Mouse (Mus musculus) CD4-positive naive resting alpha-beta T cell, adult 76 days (primary cell): ENCODE results near the gene Tbc1d12. TPM values are rescaled to one million over a fixed set of nuclear protein-coding genes. Genes with fewer than 3 reads are reported as not detected.

Experiments used
- total RNA-seq: library from RNA; stranded (reverse); gene quantifications from one replicate; pipeline ENCODE4 v1.2.4, GENCODE M21; 2023

The Tbc1d12 gene
- total RNA-seq: 3.5 TPM

DNA sequence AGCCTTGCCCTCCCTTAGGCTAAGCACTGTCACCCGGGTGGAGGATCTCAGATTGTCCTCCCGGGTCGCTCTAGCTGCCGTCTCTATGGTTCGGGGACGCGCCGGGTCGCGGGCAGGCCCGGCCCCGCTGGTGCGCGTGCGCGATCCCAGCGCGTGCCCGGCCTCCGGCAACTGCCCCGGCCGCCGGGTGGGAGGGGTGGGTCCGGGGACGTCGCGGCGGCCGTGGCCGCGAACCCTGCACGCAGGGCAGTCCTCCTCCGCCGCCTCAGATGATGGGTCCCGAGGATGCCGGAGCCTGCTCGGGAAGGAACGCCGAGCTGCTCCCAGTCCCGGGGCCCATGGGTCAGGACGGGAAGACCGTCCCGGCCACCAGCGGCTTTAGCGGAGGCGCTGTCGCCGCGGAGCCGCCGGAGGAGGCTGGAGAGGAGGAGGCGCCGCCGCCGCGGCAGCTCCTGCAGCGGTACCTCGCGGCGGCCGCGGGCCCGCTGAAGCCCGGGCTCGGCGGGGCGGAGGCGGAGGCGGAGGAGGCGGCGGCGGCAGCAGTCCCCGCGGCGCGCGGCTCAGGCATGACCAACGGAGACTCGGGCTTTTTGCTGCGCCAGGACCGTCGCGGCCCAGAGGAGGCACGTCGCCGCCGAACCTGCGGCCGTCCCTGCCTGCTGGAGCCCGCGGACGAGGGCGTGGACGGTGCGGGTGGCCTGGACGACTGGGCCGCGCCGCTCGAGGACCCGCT lies at the start of gene Tbc1d12:
Tbc1d12 (plus strand) TSS at position 142 of the 733 bp plus-strand sequence.

DNA sequence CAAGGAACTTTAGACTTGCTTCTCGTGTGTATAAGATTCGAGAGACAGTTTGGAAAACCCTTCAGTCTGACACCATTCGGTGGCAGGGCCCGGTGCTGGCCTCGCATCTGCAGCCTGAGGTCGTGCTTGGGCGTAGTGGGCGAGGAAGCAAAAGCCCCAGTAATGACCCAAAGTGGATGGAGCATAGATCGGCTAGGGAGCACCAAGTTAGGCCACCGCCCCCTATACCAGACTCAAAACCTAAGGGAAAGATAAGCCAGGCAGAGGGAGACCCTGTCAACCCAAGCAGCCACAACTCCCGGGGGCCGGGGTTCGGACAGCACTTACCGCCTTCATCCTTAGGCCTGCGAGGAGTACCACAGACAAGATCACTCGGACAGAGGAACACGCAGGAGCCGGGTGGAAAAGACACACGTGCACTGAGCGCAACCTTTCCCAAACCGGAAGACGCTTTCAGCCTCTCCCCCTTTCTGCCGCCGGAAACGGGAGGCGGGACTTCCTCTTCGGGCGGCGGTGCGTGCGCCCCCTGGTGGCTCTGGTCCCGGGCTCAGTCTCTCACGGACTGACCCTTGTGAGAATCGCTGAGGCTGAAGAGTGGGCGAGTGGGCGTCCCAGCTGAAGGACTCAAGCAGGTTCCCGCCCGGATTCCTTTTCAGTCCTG lies 17.5 kb upstream of the Tbc1d12 start, which contains the start of gene Noc3l:
Noc3l (minus strand) TSS at position 472 of the 661 bp plus-strand sequence.

DNA sequence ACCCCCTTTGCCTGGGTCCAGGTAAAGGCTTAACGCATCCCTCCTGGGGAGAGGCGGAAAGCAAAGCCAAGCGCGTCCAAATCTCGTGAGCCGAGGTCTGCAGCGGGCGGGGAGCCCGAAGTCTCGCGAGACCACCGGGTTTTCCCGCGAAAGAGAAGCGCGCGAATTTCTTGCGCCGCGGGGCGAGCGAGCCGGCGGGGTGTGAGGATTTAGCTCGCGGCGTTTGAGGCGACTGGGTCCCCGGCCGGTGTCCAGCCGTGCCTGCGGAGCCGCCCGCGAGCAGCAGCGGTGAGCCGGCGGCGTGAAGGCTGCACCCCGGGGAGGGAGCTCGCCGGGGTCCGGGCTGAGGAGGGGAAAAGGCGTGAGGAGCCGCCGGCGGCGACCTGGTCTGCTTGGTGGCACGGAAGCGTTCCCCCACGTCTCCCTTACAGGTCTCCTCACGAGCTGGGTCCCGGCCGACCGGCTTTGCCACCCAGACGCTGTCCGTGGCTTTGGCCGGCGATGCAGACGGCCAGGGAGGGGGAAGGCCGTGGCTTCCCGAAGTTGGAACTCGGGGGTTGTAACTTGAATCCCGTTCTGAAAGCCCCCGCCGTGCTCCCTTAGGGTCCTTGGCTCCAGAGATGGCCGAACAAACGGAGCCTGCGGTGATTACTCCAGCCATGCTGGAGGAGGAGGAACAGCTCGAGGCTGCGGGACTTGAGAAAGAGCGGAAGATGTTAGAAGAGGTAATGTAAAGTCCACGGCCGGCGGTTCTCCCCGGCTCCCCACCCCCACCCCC lies 94.6 kb downstream of the Tbc1d12 start, which contains the start of gene Hells:
Hells (plus strand) TSS at position 128 of the 778 bp plus-strand sequence.

Other genes starting within 250 kb of the Tbc1d12 start
- gene Noc3l, start 17.3 kb upstream of the Tbc1d12 start, total RNA-seq: 18.6 TPM
- 3.6 TPM for gene Hells, start 94.3 kb downstream of the Tbc1d12 start, total RNA-seq
- not detected for gene Cyp2c55, start 170.4 kb downstream of the Tbc1d12 start, total RNA-seq
- not detected for gene Cyp2c65, start 224.4 kb downstream of the Tbc1d12 start, total RNA-seq